Mouse (Mus musculus) midbrain, embryonic 14.5 days (tissue): ENCODE results near the gene Grasp. TPM values are rescaled to one million over a fixed set of nuclear protein-coding genes. Genes with fewer than 3 reads are reported as not detected.

Source experiments
- ATAC-seq: fragments of 200-750 bp; cut with Nextera tagmentation; 2 replicates; pipeline ENCODE4 v1.8.0; 2017; ENCODE audit warnings: moderate number of reproducible peaks, moderate library complexity; ENCODE audit not compliant: low FRiP score, low TSS enrichment
- DNase-seq: peaks from one replicate; pipeline ENCODE4 v3.0.0-alpha.2; 2015
- H3K27ac ChIP-seq: fragments of 300-500 bp; sonication (generic); replicated peaks from 2 replicates; pipeline ENCODE4 v1.5.1; 2014; ENCODE audit warnings: mild to moderate bottlenecking, low read depth, low read length, moderate library complexity
- H3K27me3 ChIP-seq: fragments of 300-500 bp; sonication (generic); 2 replicates; pipeline ENCODE4 v1.6.1; 2014; ENCODE audit warnings: low read length, control low read depth, mixed read lengths; ENCODE audit not compliant: control insufficient read depth, insufficient read depth
- H3K36me3 ChIP-seq: fragments of 300-500 bp; sonication (generic); 2 replicates; pipeline ENCODE4 v1.6.1; 2014; ENCODE audit warnings: low read length, control low read depth; ENCODE audit not compliant: control insufficient read depth, insufficient read depth
- H3K4me1 ChIP-seq: fragments of 300-500 bp; sonication (generic); 2 replicates; pipeline ENCODE4 v1.6.1; 2014; ENCODE audit warnings: mild to moderate bottlenecking, antibody characterized with exemption, low read length, control low read depth; ENCODE audit not compliant: control insufficient read depth, insufficient read depth
- H3K4me2 ChIP-seq: fragments of 300-500 bp; sonication (generic); 2 replicates; pipeline ENCODE4 v1.6.1; 2014; ENCODE audit warnings: mild to moderate bottlenecking, low read length, moderate library complexity
- H3K4me3 ChIP-seq: fragments of 300-500 bp; sonication (generic); replicated peaks from 2 replicates; pipeline ENCODE4 v1.5.1; 2014; ENCODE audit warnings: low read depth, low read length
- H3K9ac ChIP-seq: fragments of 300-500 bp; sonication (generic); replicated peaks from 2 replicates; pipeline ENCODE4 v1.6.1; 2014; ENCODE audit warnings: mild to moderate bottlenecking, low read length, moderate library complexity
- H3K9me3 ChIP-seq: fragments of 300-500 bp; sonication (generic); 2 replicates; pipeline ENCODE4 v1.6.1; 2016; ENCODE audit warnings: low read length, control low read depth, mixed read lengths; ENCODE audit not compliant: control insufficient read depth
- WGBS: fragments of 180-500 bp; shearing (Covaris S2); extraction: QIAGEN DNeasy Blood & Tissue Kit; methylation state at CpG from one replicate; pipeline ENCODE4 v1.1.7; 2014; 5-methylcytosine and 5-hydroxymethylcytosine counted together
- microRNA-seq: library from miRNA; unstranded; fragments of <30 nt; microRNA quantifications from one replicate; pipeline ENCODE4, GENCODE M21; 2016
- polyA plus RNA-seq: library from polyadenylated mRNA; unstranded; fragments of >200 nt; fragmentation: Nextera tagmentation; extraction: Ambion mirVana; gene quantifications from 2 replicates; pipeline ENCODE4 v1.2.1, GENCODE M21; 2014

Grasp gene
- polyA plus RNA-seq, 1 experiment from 2014 or later = 0.97 TPM

DNA sequence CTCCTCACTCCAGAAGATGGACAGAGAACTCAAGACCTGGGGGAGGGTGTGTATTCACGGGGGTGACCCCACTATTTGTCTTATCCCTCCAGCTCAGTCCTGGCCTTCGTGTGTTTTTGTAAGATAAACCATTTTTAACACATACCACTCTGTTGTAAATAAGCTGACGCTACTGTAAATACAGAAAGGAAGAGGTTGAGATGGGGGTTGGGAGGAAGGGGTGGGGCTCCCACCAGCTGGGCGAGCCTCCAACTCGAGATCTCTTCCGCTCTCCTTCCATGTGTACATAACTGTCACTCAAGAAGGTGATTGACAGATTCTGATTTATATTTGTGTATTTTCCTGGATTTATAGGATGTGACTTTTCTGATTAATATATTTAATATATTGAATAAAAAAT is 50.4 kb downstream of the Grasp start:
- no peaks in the 10 kb centered on the region for H3K9me3 ChIP-seq
- H3K4me1 ChIP-seq = no peaks in the 10 kb centered on the region
- no peak overlapping the region for H3K4me3 ChIP-seq
- H3K4me2 ChIP-seq = no peak overlapping the region
- no peak for DNase-seq
- H3K27me3 ChIP-seq = no peaks in the 10 kb centered on the region
- H3K27ac ChIP-seq = no peak overlapping the region
- WGBS = 79% methylated on average over 6 of the region's 6 CpGs
- no peak overlapping the region for H3K9ac ChIP-seq
- ATAC-seq = no peak
- peaks cover 25% of the 10 kb centered on the region; the same call in 1 of the 2 replicates for H3K36me3 ChIP-seq

- Histone ChIP-seq H3K36me3 (0 out of 2 replicates have a peak, but pooled peaks cover 12% of the 10 kb centered on the region), H3K9ac (no peak overlapping the region), H3K27me3 (no peaks in the 10 kb centered on the region), H3K4me2 (no peak overlapping the region), H3K4me3 (no peak overlapping the region), H3K4me1 (no peaks in the 10 kb centered on the region), H3K9me3 (no peaks in the 10 kb centered on the region), H3K27ac (no peak overlapping the region)
- 0 out of 2 replicates have a peak, but pooled peaks have one; percentile 24 for ATAC-seq
- 13% methylated on average over 11 of the region's 11 CpGs for WGBS
- peak; percentile 59 for DNase-seq
These were observed 53.4 kb downstream of the Grasp start for GRCm38 (mm10) chr15:101277351-101277899.

DNA sequence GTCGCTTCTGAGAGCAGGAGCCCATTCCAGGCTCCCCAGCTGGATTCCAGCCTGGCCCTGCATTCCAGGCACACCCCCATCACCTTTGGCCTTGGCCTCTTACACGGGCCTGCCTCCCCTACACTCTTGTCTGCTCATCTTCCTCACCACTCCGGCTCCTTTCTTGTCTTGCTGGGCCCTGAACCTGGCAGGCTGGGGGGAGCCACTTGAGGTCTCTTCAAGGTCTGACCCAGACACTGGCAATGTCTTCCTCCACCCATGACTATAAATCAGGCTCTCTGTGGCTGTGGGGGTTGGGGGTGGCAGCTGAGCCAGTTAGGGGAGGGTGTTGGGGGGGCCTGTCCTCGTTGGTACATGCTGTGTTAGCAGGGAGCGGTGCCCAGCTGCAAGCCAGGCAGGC is 54.6 kb downstream of the Grasp start:
- Histone ChIP-seq H3K9me3 (no peaks in the 10 kb centered on the region), H3K9ac (no peak overlapping the region), H3K4me2 (no peak overlapping the region), H3K4me3 (no peak overlapping the region), H3K27me3 (no peaks in the 10 kb centered on the region), H3K27ac (no peak overlapping the region), H3K36me3 (0 out of 2 replicates have a peak, but pooled peaks cover 4% of the 10 kb centered on the region), H3K4me1 (peaks cover 3% of the 10 kb centered on the region; the same call in 1 of the 2 replicates)
- no peak for DNase-seq
- no peak for ATAC-seq
- WGBS = 65% methylated on average over 5 of the region's 5 CpGs

DNA sequence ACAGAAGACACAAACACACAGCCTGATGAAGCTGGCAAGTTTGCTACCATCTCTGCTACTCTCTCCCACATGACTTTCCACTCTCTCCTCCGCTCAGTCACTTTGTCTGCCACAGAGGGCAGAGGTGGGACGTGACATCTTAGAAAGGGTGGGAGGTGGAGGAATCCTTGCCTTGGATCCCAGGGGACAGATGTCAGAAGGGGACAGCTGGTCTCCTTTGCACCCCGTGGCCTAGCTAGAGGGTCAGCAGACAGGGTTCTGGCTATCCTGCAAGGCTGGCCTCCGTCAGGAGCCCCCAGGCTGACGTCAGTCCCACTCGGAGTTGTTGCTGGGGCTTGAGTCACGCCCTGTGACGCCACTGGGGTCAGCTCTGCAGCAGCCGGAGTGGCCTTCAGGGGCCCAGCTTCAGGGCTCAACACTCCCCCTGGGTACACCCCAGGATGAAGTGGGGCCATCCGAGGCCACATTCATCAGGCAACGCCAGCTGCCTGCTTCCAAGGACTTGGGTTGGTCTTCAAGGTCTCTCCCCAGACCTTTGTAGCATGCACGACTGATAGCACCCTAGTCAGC is 55.5 kb downstream of the Grasp start:
- no peak overlapping the region for H3K4me2 ChIP-seq
- H3K36me3 ChIP-seq = no peaks in the 10 kb centered on the region
- H3K4me3 ChIP-seq = no peak overlapping the region
- ATAC-seq (no peak), DNase-seq (no peak)
- H3K27me3 ChIP-seq = no peaks in the 10 kb centered on the region
- no peak overlapping the region for H3K27ac ChIP-seq
- 75% methylated on average over 12 of the region's 12 CpGs for WGBS
- no peaks in the 10 kb centered on the region for H3K9me3 ChIP-seq
- H3K9ac ChIP-seq = no peak overlapping the region
- H3K4me1 ChIP-seq = peaks cover 3% of the 10 kb centered on the region; the same call in 1 of the 2 replicates

Small RNAs within 50 kb of the gene (microRNA-seq; reads per million reads assigned to microRNA genes)
- 0.73 reads per million for gene Mir6962

Other genes starting within 250 kb of the Grasp start
- not detected in 2 replicates for gene Gm47841, start 176.8 kb upstream of the Grasp start, polyA plus RNA-seq
- 0.09 and 0.11 TPM in 2 replicates for gene Fignl2, start 145.6 kb upstream of the Grasp start, polyA plus RNA-seq
- not detected in 2 replicates for gene Ankrd33, start 108.4 kb upstream of the Grasp start, polyA plus RNA-seq
- gene Acvrl1, start 95.7 kb upstream of the Grasp start, polyA plus RNA-seq = 3.3 and 4.4 TPM in 2 replicates
- 30.4 and 39.0 TPM in 2 replicates for gene Acvr1b, start 50.1 kb upstream of the Grasp start, polyA plus RNA-seq
- 2.9 and 3.5 TPM in 2 replicates for gene Nr4a1, start 30.1 kb downstream of the Grasp start, polyA plus RNA-seq
- gene Atg101, start 60.1 kb downstream of the Grasp start, polyA plus RNA-seq = 61.2 and 87.4 TPM in 2 replicates
- 0.30 and 0.51 TPM in 2 replicates for gene 6030408B16Rik, start 69.0 kb downstream of the Grasp start, polyA plus RNA-seq
- not detected in 2 replicates for gene Krt80, start 146.0 kb downstream of the Grasp start, polyA plus RNA-seq
- gene Krt7, start 186.9 kb downstream of the Grasp start, polyA plus RNA-seq = 0.12 and 0.24 TPM in 2 replicates
- 0.09 and 0.26 TPM in 2 replicates for gene Krt87, start 214.6 kb downstream of the Grasp start, polyA plus RNA-seq
- gene Krt88, start 223.6 kb downstream of the Grasp start, polyA plus RNA-seq = not detected in 2 replicates
- not detected in 2 replicates for gene Krt81, start 239.6 kb downstream of the Grasp start, polyA plus RNA-seq
- 0.11 and 0.12 TPM in 2 replicates for gene Krt86, start 249.3 kb downstream of the Grasp start, polyA plus RNA-seq